Mouse (Mus musculus) hindbrain, embryonic 11.5 days (tissue): ENCODE results near the gene Rps19bp1. TPM values are rescaled to one million over a fixed set of nuclear protein-coding genes. Genes with fewer than 3 reads are reported as not detected.
A peak's percentile ranks its signal among the peaks of the same experiment; 100 is the strongest.

Experiments used
- ATAC-seq: fragments of 200-750 bp; cut with Nextera tagmentation; 2 replicates; pipeline ENCODE4 v1.8.0; 2017; ENCODE audit warnings: mild to moderate bottlenecking, moderate TSS enrichment, moderate library complexity; ENCODE audit not compliant: low FRiP score
- DNase-seq: peaks from one replicate; pipeline ENCODE4 v3.0.0-alpha.2; 2015; ENCODE audit warnings: low spot score
- H3K27ac ChIP-seq: fragments of 300-500 bp; sonication (generic); 2 replicates; pipeline ENCODE4 v1.5.1; 2014; ENCODE audit warnings: mild to moderate bottlenecking, low read depth, low read length
- H3K27me3 ChIP-seq: fragments of 300-500 bp; sonication (generic); 2 replicates; pipeline ENCODE4 v1.6.1; 2014; ENCODE audit warnings: mild to moderate bottlenecking, low read length, moderate library complexity, mixed read lengths; ENCODE audit not compliant: control insufficient read depth, insufficient read depth
- H3K36me3 ChIP-seq: fragments of 300-500 bp; sonication (generic); 2 replicates; pipeline ENCODE4 v1.6.1; 2014; ENCODE audit warnings: mild to moderate bottlenecking, low read length, moderate library complexity, mixed read lengths; ENCODE audit not compliant: control insufficient read depth, insufficient read depth
- H3K4me1 ChIP-seq: fragments of 300-500 bp; sonication (generic); replicated peaks from 2 replicates; pipeline ENCODE4 v1.6.1; 2014; ENCODE audit warnings: low read length, mixed read lengths; ENCODE audit not compliant: control insufficient read depth, insufficient read depth
- H3K4me2 ChIP-seq: fragments of 300-500 bp; sonication (generic); replicated peaks from 2 replicates; pipeline ENCODE4 v1.6.1; 2014; ENCODE audit warnings: mild to moderate bottlenecking, low read depth, low read length
- H3K4me3 ChIP-seq: fragments of 300-500 bp; sonication (generic); 2 replicates; pipeline ENCODE4 v1.5.1; 2014; ENCODE audit warnings: low read depth, low read length
- H3K9ac ChIP-seq: fragments of 300-500 bp; sonication (generic); 2 replicates; pipeline ENCODE4 v1.6.1; 2014; ENCODE audit warnings: low read depth, low read length
- H3K9me3 ChIP-seq: fragments of 300-500 bp; sonication (generic); 2 replicates; pipeline ENCODE4 v1.6.1; 2016; ENCODE audit warnings: low read length; ENCODE audit not compliant: control insufficient read depth
- WGBS: fragments of 180-500 bp; shearing (Covaris S2); extraction: QIAGEN DNeasy Blood & Tissue Kit; methylation state at CpG from one replicate; pipeline ENCODE4 v1.1.7; 2014; 5-methylcytosine and 5-hydroxymethylcytosine counted together
- polyA plus RNA-seq: library from polyadenylated mRNA; unstranded; fragments of >200 nt; fragmentation: Nextera tagmentation; extraction: Ambion mirVana; gene quantifications from 2 replicates; pipeline ENCODE4 v1.2.1, GENCODE M21; 2014

Rps19bp1 gene
- polyA plus RNA-seq, 1 experiment from 2014 or later: 68.0 TPM

- Histone ChIP-seq H3K4me3 (no peak overlapping the region), H3K9ac (no peak overlapping the region), H3K27ac (no peak overlapping the region), H3K4me2 (no peak overlapping the region), H3K9me3 (no peaks in the 10 kb centered on the region), H3K27me3 (peaks cover 2% of the 10 kb centered on the region; the same call in 1 of the 2 replicates), H3K36me3 (no peaks in the 10 kb centered on the region), H3K4me1 (peaks cover 5% of the 10 kb centered on the region; the same call in 1 of the 2 replicates)
- WGBS: 25% methylated on average over 6 of the region's 6 CpGs
- ATAC-seq: no peak
- DNase-seq: peak; percentile 79
These were observed 16.5 kb upstream of the Rps19bp1 start for GRCm38 (mm10) chr15:80280646-80281045.

GRCm38 (mm10) chr15:80279053-80279452, 14.9 kb upstream of the Rps19bp1 start:
- no peak overlapping the region for H3K9ac ChIP-seq
- H3K4me2 ChIP-seq: no peak overlapping the region
- ATAC-seq (no peak), DNase-seq (no peak)
- peaks cover 2% of the 10 kb centered on the region; the same call in 1 of the 2 replicates for H3K27me3 ChIP-seq
- no peaks in the 10 kb centered on the region for H3K9me3 ChIP-seq
- H3K4me3 ChIP-seq: no peak overlapping the region
- peaks cover 5% of the 10 kb centered on the region; the same call in 1 of the 2 replicates for H3K4me1 ChIP-seq
- 87% methylated on average over 2 of the region's 2 CpGs for WGBS
- no peak overlapping the region for H3K27ac ChIP-seq
- no peaks in the 10 kb centered on the region for H3K36me3 ChIP-seq

GRCm38 (mm10) chr15:80278121-80278759, 14.1 kb upstream of the Rps19bp1 start:
- Histone ChIP-seq H3K9ac (no peak overlapping the region), H3K4me3 (no peak overlapping the region), H3K9me3 (no peaks in the 10 kb centered on the region), H3K36me3 (no peaks in the 10 kb centered on the region), H3K27me3 (peaks cover 2% of the 10 kb centered on the region; the same call in 1 of the 2 replicates), H3K27ac (no peak overlapping the region), H3K4me2 (no peak overlapping the region), H3K4me1 (peaks cover 5% of the 10 kb centered on the region; the same call in 1 of the 2 replicates)
- ATAC-seq (no peak), DNase-seq (no peak)
- 81% methylated on average over 4 of the region's 5 CpGs for WGBS

- H3K27me3 ChIP-seq: peaks cover 2% of the 10 kb centered on the region; the same call in 1 of the 2 replicates
- no peak for ATAC-seq
- H3K9ac ChIP-seq: no peak overlapping the region
These were observed 13.5 kb upstream of the Rps19bp1 start for GRCm38 (mm10) chr15:80277625-80278024.

GRCm38 (mm10) chr15:80277107-80277506, 13.0 kb upstream of the Rps19bp1 start:
- no peak for ATAC-seq
- no peak overlapping the region for H3K4me3 ChIP-seq
- WGBS: 48% methylated on average over 9 of the region's 9 CpGs
- H3K27me3 ChIP-seq: peaks cover 2% of the 10 kb centered on the region; the same call in 1 of the 2 replicates
- DNase-seq: no peak
- H3K27ac ChIP-seq: no peak overlapping the region
- no peak overlapping the region for H3K4me2 ChIP-seq
- peaks cover 5% of the 10 kb centered on the region; the same call in 1 of the 2 replicates for H3K4me1 ChIP-seq
- no peaks in the 10 kb centered on the region for H3K9me3 ChIP-seq
- H3K9ac ChIP-seq: no peak overlapping the region
- no peaks in the 10 kb centered on the region for H3K36me3 ChIP-seq

More at GRCm38 (mm10) chr15:80277625-80278024, 13.5 kb upstream of the Rps19bp1 start:
- Histone ChIP-seq H3K27ac (no peak overlapping the region), H3K4me2 (no peak overlapping the region), H3K9me3 (no peaks in the 10 kb centered on the region), H3K36me3 (no peaks in the 10 kb centered on the region), H3K4me1 (peaks cover 5% of the 10 kb centered on the region; the same call in 1 of the 2 replicates), H3K4me3 (no peak overlapping the region)
- DNase-seq: peak; percentile 84
- WGBS: under 1% methylated on average over 6 of the region's 6 CpGs

GRCm38 (mm10) chr15:80271858-80272396, 7.8 kb upstream of the Rps19bp1 start:
- Histone ChIP-seq H3K9ac (no peak overlapping the region), H3K36me3 (no peaks in the 10 kb centered on the region), H3K4me3 (no peak overlapping the region), H3K27ac (no peak overlapping the region), H3K4me2 (no peak overlapping the region), H3K27me3 (no peaks in the 10 kb centered on the region), H3K9me3 (no peaks in the 10 kb centered on the region), H3K4me1 (no peaks in the 10 kb centered on the region)
- 55% methylated on average over 3 of the region's 3 CpGs for WGBS
- no peak for DNase-seq
- no peak for ATAC-seq

- Histone ChIP-seq H3K9me3 (no peaks in the 10 kb centered on the region), H3K36me3 (no peaks in the 10 kb centered on the region), H3K27me3 (no peaks in the 10 kb centered on the region), H3K27ac (no peak overlapping the region), H3K4me1 (0 out of 2 replicates have a peak, but pooled peaks cover 3% of the 10 kb centered on the region), H3K9ac (no peak overlapping the region), H3K4me2 (no peak overlapping the region), H3K4me3 (no peak overlapping the region)
- WGBS: 3% methylated on average over 2 of the region's 2 CpGs
- DNase-seq (peak; percentile 84), ATAC-seq (0 out of 2 replicates have a peak, but pooled peaks have one; percentile 17)
These were observed 2.2 kb upstream of the Rps19bp1 start for GRCm38 (mm10) chr15:80266281-80266680.

- ATAC-seq: no peak
- Histone ChIP-seq H3K36me3 (peaks cover 15% of the 10 kb centered on the region), H3K27ac (no peak overlapping the region), H3K4me3 (no peak overlapping the region), H3K4me2 (no peak overlapping the region), H3K27me3 (no peaks in the 10 kb centered on the region), H3K4me1 (peaks cover 11% of the 10 kb centered on the region; the same call in 1 of the 2 replicates), H3K9me3 (no peaks in the 10 kb centered on the region), H3K9ac (no peak overlapping the region)
- no peak for DNase-seq
- 82% methylated on average over 7 of the region's 7 CpGs for WGBS
These were observed 3.0 kb downstream of the Rps19bp1 start for GRCm38 (mm10) chr15:80261100-80261499.

GRCm38 (mm10) chr15:80260677-80261076, 3.4 kb downstream of the Rps19bp1 start:
- ATAC-seq (no peak), DNase-seq (peak; percentile 92)
- Histone ChIP-seq H3K4me2 (no peak overlapping the region), H3K4me1 (peaks cover 11% of the 10 kb centered on the region; the same call in 1 of the 2 replicates), H3K4me3 (no peak overlapping the region), H3K27ac (no peak overlapping the region), H3K9ac (no peak overlapping the region), H3K36me3 (peaks cover 15% of the 10 kb centered on the region), H3K27me3 (no peaks in the 10 kb centered on the region), H3K9me3 (no peaks in the 10 kb centered on the region)
- 17% methylated on average over 3 of the region's 3 CpGs for WGBS
